Mouse (Mus musculus): Measurements from ENCODE around the gene Pbrm1. TPM values are rescaled to one million over a fixed set of nuclear protein-coding genes. Genes with fewer than 3 reads are reported as not detected.

The Pbrm1 gene
- polyA plus RNA-seq (2016; fragmentation: Nextera tagmentation; extraction: Ambion mirVana), result 153 and 163 TPM in 2 replicates

GRCm38 (mm10) chr14:31018860-31019291, at the start of gene Pbrm1, which contains the start of gene Gnl3:
TSS of gene Pbrm1 (plus strand) at chr14:31019138.
TSS of gene Gnl3 (minus strand) at chr14:31019152.
- H3K4me1 ChIP-seq, result peaks cover 33% of the 10 kb centered on the region
- WGBS, result under 1% methylated on average over 53 of the region's 53 CpGs
- no peaks in the 10 kb centered on the region for H3K27me3 ChIP-seq (replicated peaks; ENCODE audit: low read depth, poor library complexity, severe bottlenecking)
- H3K36me3 ChIP-seq (replicated peaks), result peaks cover 65% of the 10 kb centered on the region
- H3K9me3 ChIP-seq, result no peaks in the 10 kb centered on the region
- H3K4me3 ChIP-seq, result peak within 1 kb of the TSS; percentile 89
- H3K27ac ChIP-seq (replicated peaks), result peak within 1 kb of the TSS; percentile 100
- peak; percentile 98 for DNase-seq (ENCODE audit: low spot score)

DNA sequence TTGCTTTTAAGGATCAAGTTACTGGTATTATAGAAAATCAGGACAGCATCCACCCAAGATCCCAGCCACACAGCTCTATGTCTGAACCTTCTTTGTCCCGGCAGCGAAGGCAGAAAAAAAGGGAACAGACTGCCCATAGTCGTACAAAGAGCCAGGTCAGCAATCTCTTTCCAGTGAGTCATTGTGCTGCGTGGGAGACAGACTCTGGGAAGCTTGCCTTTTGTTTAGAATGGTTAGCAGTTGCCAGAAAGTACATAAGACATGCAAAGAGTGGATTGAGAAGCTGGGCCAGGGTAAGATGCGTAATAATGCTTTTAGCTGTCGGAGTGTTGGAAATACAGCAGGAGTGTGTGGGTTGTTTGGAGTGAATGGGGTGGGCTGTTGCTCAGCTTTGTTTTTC, 44.7 kb upstream of the Pbrm1 start:
- WGBS, result 72% methylated on average over 6 of the region's 6 CpGs
- no peaks in the 10 kb centered on the region for H3K4me1 ChIP-seq
- no peaks in the 10 kb centered on the region for H3K9me3 ChIP-seq
- no peaks in the 10 kb centered on the region for H3K27me3 ChIP-seq (replicated peaks; ENCODE audit: low read depth, poor library complexity, severe bottlenecking)
- no peak for DNase-seq (ENCODE audit: low spot score)
- peaks cover 59% of the 10 kb centered on the region for H3K36me3 ChIP-seq (replicated peaks)
- no peak overlapping the region for H3K4me3 ChIP-seq
- H3K27ac ChIP-seq (replicated peaks), result no peak overlapping the region; the same call in 1 of the 2 replicates

- no peaks in the 10 kb centered on the region for H3K9me3 ChIP-seq
- no peak overlapping the region for H3K27ac ChIP-seq (replicated peaks)
- peaks cover 57% of the 10 kb centered on the region for H3K36me3 ChIP-seq (replicated peaks)
- DNase-seq (ENCODE audit: low spot score), result no peak
- 86% methylated on average over 3 of the region's 3 CpGs for WGBS
- H3K4me1 ChIP-seq, result no peaks in the 10 kb centered on the region
- H3K27me3 ChIP-seq (replicated peaks; ENCODE audit: low read depth, poor library complexity, severe bottlenecking), result no peaks in the 10 kb centered on the region
- no peak overlapping the region for H3K4me3 ChIP-seq
Observed at GRCm38 (mm10) chr14:30976222-30976621, 42.7 kb upstream of the Pbrm1 start.

DNA sequence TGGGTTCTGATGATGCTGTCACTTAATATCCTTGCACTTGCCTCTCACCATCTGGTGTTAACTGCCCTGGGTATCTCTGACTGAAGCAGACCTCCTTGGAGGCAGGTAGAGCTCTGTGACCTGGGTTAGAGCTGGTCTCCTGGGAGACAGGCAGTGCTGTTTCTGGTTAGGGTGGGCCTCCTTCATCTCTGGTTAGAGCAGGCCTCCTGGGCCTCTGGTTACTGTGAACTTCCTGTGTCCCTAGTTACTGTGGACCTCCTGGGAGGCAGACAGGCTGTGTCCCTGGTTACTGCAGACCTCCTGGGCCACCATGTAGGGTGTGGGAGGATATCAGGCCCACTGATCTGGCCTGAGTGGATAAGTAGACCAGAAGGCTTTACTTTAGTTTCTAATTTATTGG, 22.5 kb upstream of the Pbrm1 start:
- H3K36me3 ChIP-seq (replicated peaks), result peaks cover 28% of the 10 kb centered on the region
- H3K27ac ChIP-seq (replicated peaks), result no peak overlapping the region
- DNase-seq (ENCODE audit: low spot score), result no peak
- peaks cover 8% of the 10 kb centered on the region for H3K4me1 ChIP-seq
- H3K4me3 ChIP-seq, result no peak overlapping the region
- no peaks in the 10 kb centered on the region for H3K27me3 ChIP-seq (replicated peaks; ENCODE audit: low read depth, poor library complexity, severe bottlenecking)
- no peaks in the 10 kb centered on the region for H3K9me3 ChIP-seq

GRCm38 (mm10) chr14:31000356-31000755, 18.6 kb upstream of the Pbrm1 start:
- Histone ChIP-seq H3K9me3 (no peaks in the 10 kb centered on the region), H3K27me3 (replicated peaks; ENCODE audit: low read depth, poor library complexity, severe bottlenecking) (no peaks in the 10 kb centered on the region), H3K4me1 (peaks cover 19% of the 10 kb centered on the region), H3K27ac (replicated peaks) (0 out of 2 replicates have a peak overlapping the region, but pooled peaks have one; percentile 97), H3K36me3 (replicated peaks) (peaks cover 29% of the 10 kb centered on the region), H3K4me3 (peak overlapping the region; percentile 97)
- WGBS, result 62% methylated on average over 10 of the region's 10 CpGs
- DNase-seq (ENCODE audit: low spot score), result no peak

GRCm38 (mm10) chr14:31000816-31001306, 18.1 kb upstream of the Pbrm1 start:
- H3K27me3 ChIP-seq (replicated peaks; ENCODE audit: low read depth, poor library complexity, severe bottlenecking), result no peaks in the 10 kb centered on the region
- no peaks in the 10 kb centered on the region for H3K9me3 ChIP-seq
- WGBS, result under 1% methylated on average over 21 of the region's 21 CpGs
- peak overlapping the region; percentile 97 for H3K27ac ChIP-seq (replicated peaks)
- H3K4me1 ChIP-seq, result peaks cover 19% of the 10 kb centered on the region
- peak overlapping the region; percentile 97 for H3K4me3 ChIP-seq
- DNase-seq (ENCODE audit: low spot score), result no peak
- peaks cover 30% of the 10 kb centered on the region for H3K36me3 ChIP-seq (replicated peaks)

- H3K27ac ChIP-seq (replicated peaks), result peak within 1 kb of the TSS; percentile 97
- peak; percentile 88 for DNase-seq (ENCODE audit: low spot score)
- no peaks in the 10 kb centered on the region for H3K27me3 ChIP-seq (replicated peaks; ENCODE audit: low read depth, poor library complexity, severe bottlenecking)
- H3K9me3 ChIP-seq, result no peaks in the 10 kb centered on the region
- H3K4me3 ChIP-seq, result peak within 1 kb of the TSS; percentile 97
- H3K4me1 ChIP-seq, result peaks cover 19% of the 10 kb centered on the region
- peaks cover 28% of the 10 kb centered on the region for H3K36me3 ChIP-seq (replicated peaks)
- under 1% methylated on average over 84 of the region's 84 CpGs for WGBS
Observed at GRCm38 (mm10) chr14:31001307-31002205, 17.4 kb upstream of the Pbrm1 start, which contains the start of the genes Glt8d1 and Spcs1. TSS of gene Glt8d1 (plus strand) at chr14:31001400. TSS of gene Spcs1 (minus strand) at chr14:31001672.

DNA sequence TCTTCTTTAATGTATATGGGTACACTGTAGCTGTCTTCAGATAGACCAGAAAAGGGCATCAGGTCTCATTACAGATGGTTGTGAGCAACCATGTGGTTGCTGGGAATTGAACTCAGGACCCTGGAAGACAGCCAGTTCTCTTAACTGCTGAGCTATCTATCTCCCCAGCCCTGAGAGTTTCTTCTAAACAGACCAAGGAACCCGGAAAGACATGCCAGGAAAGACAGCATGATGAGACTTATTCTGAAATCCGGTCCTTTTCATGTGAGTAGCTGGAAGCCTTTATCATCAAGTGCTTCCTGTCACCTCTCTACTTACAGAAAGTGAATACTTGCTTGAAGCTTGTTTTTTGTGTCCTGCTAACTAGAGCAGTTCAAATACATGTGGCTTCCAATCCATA, 14.4 kb upstream of the Pbrm1 start:
- DNase-seq (ENCODE audit: low spot score), result no peak

DNA sequence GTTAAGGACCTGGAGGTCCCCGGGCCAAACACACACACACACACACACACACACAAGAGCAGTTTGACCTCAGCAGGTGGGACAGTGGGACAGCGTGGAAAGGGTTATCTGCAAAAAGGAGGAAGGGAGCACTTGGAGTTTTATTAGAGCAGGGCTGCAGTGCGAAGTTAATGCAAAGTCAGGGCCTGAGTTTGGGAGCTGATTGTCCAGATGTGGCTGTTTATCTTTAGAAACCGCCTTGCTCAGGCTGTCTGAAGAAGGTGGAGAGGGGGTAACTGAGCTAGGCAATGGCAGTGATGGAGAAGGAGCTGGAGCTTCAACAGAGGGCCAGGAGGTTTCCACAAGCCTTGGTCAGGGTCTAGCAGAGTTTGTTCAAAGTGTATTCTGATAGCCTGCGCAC, 12.2 kb upstream of the Pbrm1 start:
- WGBS, result 85% methylated on average over 5 of the region's 5 CpGs
- DNase-seq (ENCODE audit: low spot score), result no peak
- peaks cover 53% of the 10 kb centered on the region for H3K36me3 ChIP-seq (replicated peaks)
- H3K9me3 ChIP-seq, result no peaks in the 10 kb centered on the region
- no peak overlapping the region for H3K4me3 ChIP-seq
- no peaks in the 10 kb centered on the region for H3K27me3 ChIP-seq (replicated peaks; ENCODE audit: low read depth, poor library complexity, severe bottlenecking)
- no peak overlapping the region for H3K27ac ChIP-seq (replicated peaks)
- H3K4me1 ChIP-seq, result peaks cover 9% of the 10 kb centered on the region

More for the DNA sequence above, 14.4 kb upstream of the Pbrm1 start:
- H3K4me1 ChIP-seq, result peaks cover 19% of the 10 kb centered on the region
- 91% methylated on average over 2 of the region's 2 CpGs for WGBS
- H3K27me3 ChIP-seq (replicated peaks; ENCODE audit: low read depth, poor library complexity, severe bottlenecking), result no peaks in the 10 kb centered on the region
- H3K9me3 ChIP-seq, result no peaks in the 10 kb centered on the region
- H3K27ac ChIP-seq (replicated peaks), result no peak overlapping the region
- H3K36me3 ChIP-seq (replicated peaks), result peaks cover 32% of the 10 kb centered on the region
- no peak overlapping the region for H3K4me3 ChIP-seq

DNA sequence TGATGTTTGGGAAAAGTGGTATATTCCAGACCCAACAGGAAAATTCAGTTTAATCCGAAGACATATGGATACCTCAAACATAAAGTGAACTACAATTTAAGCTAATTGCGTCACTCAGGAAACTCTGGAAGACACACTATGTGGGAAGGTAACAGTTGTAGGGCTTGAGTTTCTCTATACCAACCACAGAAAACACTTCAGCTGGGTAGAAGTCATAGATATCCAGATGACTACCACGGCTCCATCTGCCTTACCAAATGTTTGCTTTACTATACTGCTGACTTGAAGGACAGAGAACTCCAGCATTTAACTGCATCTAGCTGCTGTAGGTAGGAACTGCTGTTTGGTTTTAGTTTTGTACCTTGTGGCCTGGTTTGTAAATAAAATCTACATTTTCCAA, 7.3 kb upstream of the Pbrm1 start:
- no peak overlapping the region for H3K4me3 ChIP-seq
- no peaks in the 10 kb centered on the region for H3K9me3 ChIP-seq
- H3K27ac ChIP-seq (replicated peaks), result no peak overlapping the region
- no peak for DNase-seq (ENCODE audit: low spot score)
- WGBS, result 92% methylated on average over 3 of the region's 3 CpGs
- H3K36me3 ChIP-seq (replicated peaks), result peaks cover 96% of the 10 kb centered on the region
- H3K4me1 ChIP-seq, result peaks cover 3% of the 10 kb centered on the region; the same call in 1 of the 2 replicates
- H3K27me3 ChIP-seq (replicated peaks; ENCODE audit: low read depth, poor library complexity, severe bottlenecking), result no peaks in the 10 kb centered on the region

DNA sequence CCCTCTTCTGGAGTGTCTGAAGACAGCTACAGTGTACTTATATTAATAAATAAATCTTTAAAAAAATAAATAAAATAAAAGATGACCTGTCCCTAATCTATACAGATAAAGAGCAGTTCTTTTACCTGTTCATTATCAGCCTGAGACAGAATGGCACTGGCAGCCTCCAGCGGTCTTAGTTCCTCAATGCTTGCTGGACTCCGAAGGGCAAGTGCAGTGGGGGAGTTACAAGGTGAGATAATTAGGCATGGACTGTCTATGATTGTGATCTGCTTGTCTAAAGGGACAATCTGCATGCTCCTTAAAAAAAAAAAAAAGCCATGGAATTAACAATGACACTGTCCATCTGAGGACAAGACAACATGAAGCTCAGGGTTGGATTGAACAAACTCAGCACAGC, 5.0 kb upstream of the Pbrm1 start:
- Histone ChIP-seq H3K9me3 (no peaks in the 10 kb centered on the region), H3K27ac (replicated peaks) (no peak overlapping the region), H3K27me3 (replicated peaks; ENCODE audit: low read depth, poor library complexity, severe bottlenecking) (no peaks in the 10 kb centered on the region), H3K4me3 (no peak overlapping the region), H3K4me1 (peaks cover 20% of the 10 kb centered on the region), H3K36me3 (replicated peaks) (peaks cover 89% of the 10 kb centered on the region)
- no peak for DNase-seq (ENCODE audit: low spot score)
- WGBS, result 97% methylated on average over 2 of the region's 2 CpGs

GRCm38 (mm10) chr14:31016063-31016462, 2.9 kb upstream of the Pbrm1 start:
- H3K9me3 ChIP-seq, result no peaks in the 10 kb centered on the region
- peaks cover 29% of the 10 kb centered on the region for H3K4me1 ChIP-seq
- WGBS, result 86% methylated on average over 1 of the region's 1 CpGs
- peaks cover 68% of the 10 kb centered on the region for H3K36me3 ChIP-seq (replicated peaks)
- H3K27ac ChIP-seq (replicated peaks), result no peak overlapping the region
- no peak for DNase-seq (ENCODE audit: low spot score)
- H3K4me3 ChIP-seq, result no peak overlapping the region
- no peaks in the 10 kb centered on the region for H3K27me3 ChIP-seq (replicated peaks; ENCODE audit: low read depth, poor library complexity, severe bottlenecking)

- Histone ChIP-seq H3K4me1 (peaks cover 33% of the 10 kb centered on the region), H3K9me3 (no peaks in the 10 kb centered on the region), H3K27ac (replicated peaks) (peak overlapping the region; percentile 100), H3K4me3 (peak overlapping the region; percentile 89), H3K36me3 (replicated peaks) (peaks cover 65% of the 10 kb centered on the region), H3K27me3 (replicated peaks; ENCODE audit: low read depth, poor library complexity, severe bottlenecking) (no peaks in the 10 kb centered on the region)
- WGBS, result 0% methylated on average over 2 of the region's 2 CpGs
- DNase-seq (ENCODE audit: low spot score), result peak; percentile 49
Observed at GRCm38 (mm10) chr14:31017854-31018253, 1.1 kb upstream of the Pbrm1 start.
